Mouse (Mus musculus): Measurements from ENCODE around the gene Uba3. TPM values are rescaled to one million over a fixed set of nuclear protein-coding genes. Genes with fewer than 3 reads are reported as not detected.
A peak's percentile ranks its signal among the peaks of the same experiment; 100 is the strongest.

Gene Uba3
- polyA plus RNA-seq, 1 experiment from 2014 or later = 102 TPM

GRCm38 (mm10) chr6:97220672-97221071 is 15.2 kb upstream of the Uba3 start:
- H3K9me3 ChIP-seq (ENCODE audit: control insufficient read depth, low read length) = no peaks in the 10 kb centered on the region
- no peak overlapping the region for H3K9ac ChIP-seq (ENCODE audit: low read length)
- H3K27me3 ChIP-seq (ENCODE audit: control insufficient read depth, insufficient read depth, low read length) = no peaks in the 10 kb centered on the region
- DNase-seq (ENCODE audit: low spot score) (no peak), ATAC-seq (ENCODE audit: insufficient number of reproducible peaks, low FRiP score, low TSS enrichment, low read depth) (no peak)
- H3K4me1 ChIP-seq (ENCODE audit: control insufficient read depth, insufficient read depth, low read length) = 0 out of 2 replicates have a peak, but pooled peaks cover 2% of the 10 kb centered on the region
- H3K36me3 ChIP-seq (ENCODE audit: control insufficient read depth, insufficient read depth, low read length) = no peaks in the 10 kb centered on the region
- no peak overlapping the region for H3K4me2 ChIP-seq (ENCODE audit: low read depth, severe bottlenecking)
- no peak overlapping the region for H3K27ac ChIP-seq (replicated peaks; ENCODE audit: low read depth, low read length)
- WGBS = 82% methylated on average over 2 of the region's 5 CpGs
- H3K4me3 ChIP-seq (ENCODE audit: low read depth, low read length) = no peak overlapping the region

GRCm38 (mm10) chr6:97216154-97216821 is 10.8 kb upstream of the Uba3 start:
- no peak overlapping the region for H3K9ac ChIP-seq (ENCODE audit: low read length)
- no peaks in the 10 kb centered on the region for H3K27me3 ChIP-seq (ENCODE audit: control insufficient read depth, insufficient read depth, low read length)
- no peak overlapping the region for H3K4me3 ChIP-seq (ENCODE audit: low read depth, low read length)
- H3K4me2 ChIP-seq (ENCODE audit: low read depth, severe bottlenecking) = no peak overlapping the region
- DNase-seq (ENCODE audit: low spot score) = no peak
- H3K4me1 ChIP-seq (ENCODE audit: control insufficient read depth, insufficient read depth, low read length) = no peaks in the 10 kb centered on the region; the same call in 1 of the 2 replicates
- H3K27ac ChIP-seq (replicated peaks; ENCODE audit: low read depth, low read length) = no peak overlapping the region
- H3K9me3 ChIP-seq (ENCODE audit: control insufficient read depth, low read length) = no peaks in the 10 kb centered on the region
- 73% methylated on average over 4 of the region's 4 CpGs for WGBS
- no peaks in the 10 kb centered on the region for H3K36me3 ChIP-seq (ENCODE audit: control insufficient read depth, insufficient read depth, low read length)
- no peak for ATAC-seq (ENCODE audit: insufficient number of reproducible peaks, low FRiP score, low TSS enrichment, low read depth)

- H3K9ac ChIP-seq (ENCODE audit: low read length) = no peak overlapping the region
- no peaks in the 10 kb centered on the region for H3K36me3 ChIP-seq (ENCODE audit: control insufficient read depth, insufficient read depth, low read length)
- no peak for DNase-seq (ENCODE audit: low spot score)
- H3K27me3 ChIP-seq (ENCODE audit: control insufficient read depth, insufficient read depth, low read length) = no peaks in the 10 kb centered on the region
- peak overlapping the region; percentile 68; the same call in 1 of the 2 replicates for H3K4me2 ChIP-seq (ENCODE audit: low read depth, severe bottlenecking)
- no peak overlapping the region for H3K27ac ChIP-seq (replicated peaks; ENCODE audit: low read depth, low read length)
- peaks cover 4% of the 10 kb centered on the region for H3K4me1 ChIP-seq (ENCODE audit: control insufficient read depth, insufficient read depth, low read length)
- 84% methylated on average over 12 of the region's 12 CpGs for WGBS
- no peak overlapping the region for H3K4me3 ChIP-seq (ENCODE audit: low read depth, low read length)
- no peak for ATAC-seq (ENCODE audit: insufficient number of reproducible peaks, low FRiP score, low TSS enrichment, low read depth)
- H3K9me3 ChIP-seq (ENCODE audit: control insufficient read depth, low read length) = no peaks in the 10 kb centered on the region
Measured at GRCm38 (mm10) chr6:97211981-97212380, 6.5 kb upstream of the Uba3 start.

DNA sequence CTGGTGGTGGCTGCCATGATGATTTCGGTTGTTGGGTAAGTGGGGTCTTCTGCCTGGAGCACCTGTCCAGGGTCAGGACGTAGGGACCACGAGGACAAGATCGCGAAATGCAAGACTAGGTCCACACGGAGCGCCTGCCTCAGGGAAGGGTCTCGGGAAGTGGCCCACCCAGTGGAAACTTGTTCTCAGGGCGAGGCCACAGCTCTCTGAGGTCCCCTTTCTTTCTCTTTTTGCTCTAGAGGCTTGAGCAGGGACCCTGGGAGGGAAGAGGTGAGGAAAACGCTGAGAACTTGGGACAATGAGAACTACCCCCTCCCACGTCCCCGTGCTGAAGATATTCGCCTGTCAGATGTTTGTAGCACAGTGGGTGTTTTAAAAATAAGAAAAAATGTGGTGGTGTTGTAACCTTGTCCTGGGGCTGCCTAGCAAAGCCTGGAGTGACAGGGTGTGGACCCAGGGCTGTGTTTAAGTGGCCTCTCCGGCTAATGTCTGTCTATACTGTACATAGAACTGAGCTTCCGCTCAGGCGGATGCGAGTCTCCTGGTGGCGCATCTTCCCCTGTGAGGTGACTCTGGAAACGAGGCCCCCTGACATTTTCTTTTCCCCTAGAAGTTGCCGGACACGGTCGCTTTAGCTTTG is 5.6 kb upstream of the Uba3 start:
- 4% methylated on average over 22 of the region's 22 CpGs for WGBS
- Histone ChIP-seq H3K4me1 (ENCODE audit: control insufficient read depth, insufficient read depth, low read length) (peaks cover 4% of the 10 kb centered on the region), H3K9ac (ENCODE audit: low read length) (peak overlapping the region; percentile 41), H3K4me2 (ENCODE audit: low read depth, severe bottlenecking) (peak overlapping the region; percentile 68), H3K27me3 (ENCODE audit: control insufficient read depth, insufficient read depth, low read length) (no peaks in the 10 kb centered on the region), H3K36me3 (ENCODE audit: control insufficient read depth, insufficient read depth, low read length) (no peaks in the 10 kb centered on the region), H3K9me3 (ENCODE audit: control insufficient read depth, low read length) (no peaks in the 10 kb centered on the region), H3K4me3 (ENCODE audit: low read depth, low read length) (peak overlapping the region; percentile 46), H3K27ac (replicated peaks; ENCODE audit: low read depth, low read length) (no peak overlapping the region)
- DNase-seq (ENCODE audit: low spot score) (no peak), ATAC-seq (ENCODE audit: insufficient number of reproducible peaks, low FRiP score, low TSS enrichment, low read depth) (peak; percentile 55)

- Histone ChIP-seq H3K4me3 (ENCODE audit: low read depth, low read length) (peak within 1 kb of the TSS; percentile 46), H3K36me3 (ENCODE audit: control insufficient read depth, insufficient read depth, low read length) (no peaks in the 10 kb centered on the region), H3K4me1 (ENCODE audit: control insufficient read depth, insufficient read depth, low read length) (peaks cover 4% of the 10 kb centered on the region), H3K4me2 (ENCODE audit: low read depth, severe bottlenecking) (peak within 1 kb of the TSS; percentile 68), H3K9ac (ENCODE audit: low read length) (peak within 1 kb of the TSS; percentile 41), H3K27me3 (ENCODE audit: control insufficient read depth, insufficient read depth, low read length) (no peaks in the 10 kb centered on the region), H3K9me3 (ENCODE audit: control insufficient read depth, low read length) (no peaks in the 10 kb centered on the region), H3K27ac (replicated peaks; ENCODE audit: low read depth, low read length) (no peak within 1 kb of the TSS)
- DNase-seq (ENCODE audit: low spot score) (peak; percentile 91), ATAC-seq (ENCODE audit: insufficient number of reproducible peaks, low FRiP score, low TSS enrichment, low read depth) (peak; percentile 65; the same call in 1 of the 2 replicates)
- 14% methylated on average over 32 of the region's 32 CpGs for WGBS
Measured at GRCm38 (mm10) chr6:97210191-97210961, 4.9 kb upstream of the Uba3 start, which contains the start of gene Arl6ip5. TSS of gene Arl6ip5 (plus strand) at chr6:97210689.

DNA sequence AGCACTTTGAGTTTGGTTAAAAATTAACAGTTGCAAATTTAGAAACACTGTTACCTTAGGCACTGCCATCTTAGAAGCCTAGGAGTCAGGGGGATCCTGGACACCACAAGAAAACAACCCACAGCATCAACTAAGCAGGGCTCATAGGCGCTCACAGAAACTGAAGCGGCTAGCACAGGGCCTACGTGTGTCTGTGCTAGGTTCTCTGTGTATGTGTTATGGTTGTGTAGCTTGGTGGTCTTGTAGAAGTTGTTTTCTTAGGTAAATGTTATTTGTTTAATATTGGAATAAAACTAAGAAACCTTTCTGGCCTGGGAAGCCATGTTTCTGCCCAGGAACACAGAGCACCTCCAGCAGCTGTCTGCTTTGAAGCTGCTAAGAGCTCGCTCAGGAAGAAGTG is 4.3 kb upstream of the Uba3 start:
- no peak overlapping the region for H3K4me3 ChIP-seq (ENCODE audit: low read depth, low read length)
- H3K9me3 ChIP-seq (ENCODE audit: control insufficient read depth, low read length) = no peaks in the 10 kb centered on the region
- no peak overlapping the region for H3K27ac ChIP-seq (replicated peaks; ENCODE audit: low read depth, low read length)
- DNase-seq (ENCODE audit: low spot score) (no peak), ATAC-seq (ENCODE audit: insufficient number of reproducible peaks, low FRiP score, low TSS enrichment, low read depth) (no peak)
- H3K4me1 ChIP-seq (ENCODE audit: control insufficient read depth, insufficient read depth, low read length) = peaks cover 4% of the 10 kb centered on the region
- H3K27me3 ChIP-seq (ENCODE audit: control insufficient read depth, insufficient read depth, low read length) = no peaks in the 10 kb centered on the region
- 90% methylated on average over 4 of the region's 4 CpGs for WGBS
- H3K4me2 ChIP-seq (ENCODE audit: low read depth, severe bottlenecking) = no peak overlapping the region
- no peak overlapping the region for H3K9ac ChIP-seq (ENCODE audit: low read length)
- no peaks in the 10 kb centered on the region for H3K36me3 ChIP-seq (ENCODE audit: control insufficient read depth, insufficient read depth, low read length)

DNA sequence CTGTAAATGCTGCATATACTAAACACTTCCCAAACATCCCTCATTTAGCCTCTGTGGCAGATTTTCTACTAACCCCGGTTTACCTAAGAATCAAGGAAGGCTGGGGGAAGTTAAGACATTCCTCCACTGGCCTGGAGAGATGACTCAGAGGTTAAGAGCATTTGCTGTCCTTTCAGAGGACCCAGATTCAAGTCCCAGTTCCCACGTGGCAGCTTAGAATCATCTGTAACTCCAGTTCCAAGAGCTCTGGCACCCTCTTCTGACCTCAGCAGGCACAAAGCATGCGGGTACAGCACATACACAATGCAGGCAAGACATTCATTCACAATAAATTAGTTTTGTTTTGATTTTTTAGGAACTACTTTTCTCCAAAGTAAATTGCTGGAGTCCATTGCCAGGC is 3.8 kb upstream of the Uba3 start:
- DNase-seq (ENCODE audit: low spot score) (no peak), ATAC-seq (ENCODE audit: insufficient number of reproducible peaks, low FRiP score, low TSS enrichment, low read depth) (no peak)
- Histone ChIP-seq H3K9ac (ENCODE audit: low read length) (no peak overlapping the region), H3K4me1 (ENCODE audit: control insufficient read depth, insufficient read depth, low read length) (peaks cover 4% of the 10 kb centered on the region), H3K4me2 (ENCODE audit: low read depth, severe bottlenecking) (no peak overlapping the region), H3K4me3 (ENCODE audit: low read depth, low read length) (no peak overlapping the region), H3K9me3 (ENCODE audit: control insufficient read depth, low read length) (no peaks in the 10 kb centered on the region), H3K36me3 (ENCODE audit: control insufficient read depth, insufficient read depth, low read length) (no peaks in the 10 kb centered on the region), H3K27ac (replicated peaks; ENCODE audit: low read depth, low read length) (no peak overlapping the region), H3K27me3 (ENCODE audit: control insufficient read depth, insufficient read depth, low read length) (no peaks in the 10 kb centered on the region)
- 56% methylated on average over 3 of the region's 3 CpGs for WGBS

GRCm38 (mm10) chr6:97208406-97208805 is 3.0 kb upstream of the Uba3 start:
- no peak overlapping the region for H3K9ac ChIP-seq (ENCODE audit: low read length)
- peaks cover 7% of the 10 kb centered on the region for H3K4me1 ChIP-seq (ENCODE audit: control insufficient read depth, insufficient read depth, low read length)
- no peaks in the 10 kb centered on the region for H3K36me3 ChIP-seq (ENCODE audit: control insufficient read depth, insufficient read depth, low read length)
- no peak overlapping the region for H3K4me3 ChIP-seq (ENCODE audit: low read depth, low read length)
- DNase-seq (ENCODE audit: low spot score) = no peak
- ATAC-seq (ENCODE audit: insufficient number of reproducible peaks, low FRiP score, low TSS enrichment, low read depth) = no peak
- no peaks in the 10 kb centered on the region for H3K27me3 ChIP-seq (ENCODE audit: control insufficient read depth, insufficient read depth, low read length)
- H3K4me2 ChIP-seq (ENCODE audit: low read depth, severe bottlenecking) = no peak overlapping the region
- WGBS = 40% methylated on average over 3 of the region's 3 CpGs
- H3K9me3 ChIP-seq (ENCODE audit: control insufficient read depth, low read length) = no peaks in the 10 kb centered on the region
- H3K27ac ChIP-seq (replicated peaks; ENCODE audit: low read depth, low read length) = no peak overlapping the region
